Mouse (Mus musculus): Measurements from ENCODE around the gene Grb2. TPM values are rescaled to one million over a fixed set of nuclear protein-coding genes. Genes with fewer than 3 reads are reported as not detected.

Gene Grb2
- total RNA-seq, 1 experiment from 2014 or later = 53.5 TPM

DNA sequence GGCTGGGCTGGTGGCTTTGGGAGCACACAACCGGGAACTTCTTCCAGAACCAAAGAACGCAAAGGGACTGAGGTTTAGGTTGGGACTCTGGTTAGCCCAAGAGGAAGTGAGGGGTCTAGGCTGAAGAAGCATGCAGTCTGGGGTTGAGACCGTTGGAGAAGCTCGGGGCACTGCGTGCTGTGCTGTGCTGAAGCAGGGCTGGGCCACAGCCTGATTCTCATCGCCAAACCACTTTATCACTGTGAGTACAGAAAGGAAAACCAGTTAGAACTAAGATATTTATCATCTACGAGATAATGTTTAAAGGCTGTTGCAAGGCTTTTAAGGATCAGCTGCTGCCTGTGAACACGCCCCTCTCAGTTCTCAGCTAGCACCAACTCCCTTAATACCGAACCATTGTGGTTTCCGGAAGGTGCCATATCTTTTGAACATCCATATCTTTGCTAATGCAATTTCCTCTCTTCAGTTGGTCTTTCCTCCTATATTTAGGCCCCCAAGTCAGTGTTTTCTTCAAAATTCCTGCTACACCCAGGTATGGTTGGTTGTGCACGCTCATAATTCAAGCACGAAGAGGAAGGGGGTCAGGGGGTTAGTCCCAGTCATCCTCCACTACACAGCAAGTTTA is 4.4 kb upstream of the Grb2 start:
- peak; percentile 48 for ATAC-seq (replicated peaks; ENCODE audit: low read depth, poor library complexity, severe bottlenecking)

DNA sequence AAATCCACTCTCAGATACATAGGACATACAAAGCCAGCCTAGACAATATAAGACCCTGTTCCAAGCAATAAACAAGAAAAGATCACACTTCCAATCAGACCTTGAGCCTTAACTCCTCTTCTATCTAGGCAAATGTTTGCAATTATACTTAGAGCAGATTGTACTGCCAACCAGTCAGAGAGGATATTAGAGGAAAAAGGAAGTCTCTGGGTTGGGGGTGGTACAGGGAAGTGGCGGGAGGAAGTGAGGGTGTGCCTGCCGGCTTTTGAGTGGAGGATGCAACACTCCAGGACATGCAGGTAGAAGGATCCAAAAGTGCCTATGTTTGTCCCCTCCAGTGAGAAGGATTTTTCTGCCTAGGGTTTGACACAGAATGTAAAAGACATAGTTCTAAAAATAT is 3.9 kb upstream of the Grb2 start:
- ATAC-seq (replicated peaks; ENCODE audit: low read depth, poor library complexity, severe bottlenecking) = peak; percentile 28

DNA sequence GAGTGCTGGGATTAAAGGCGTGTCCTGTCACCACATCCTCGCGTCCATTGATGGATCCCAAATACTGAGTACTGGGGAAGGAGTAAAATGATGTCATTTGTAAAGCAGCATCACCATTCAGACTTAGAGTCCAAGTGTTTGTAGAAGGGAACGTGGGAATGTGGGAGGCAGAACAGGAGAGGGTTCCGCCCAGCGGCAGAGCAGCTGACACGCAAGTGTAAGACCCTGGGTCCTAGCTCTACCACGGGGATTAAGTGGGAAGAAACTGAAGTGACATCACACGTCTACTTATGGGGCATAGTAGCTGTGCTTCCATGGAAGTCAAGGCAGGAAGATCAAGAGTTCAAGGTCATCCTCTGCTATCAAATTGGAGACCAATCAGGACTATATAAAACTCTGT is 2.7 kb upstream of the Grb2 start:
- no peak for ATAC-seq (replicated peaks; ENCODE audit: low read depth, poor library complexity, severe bottlenecking)

DNA sequence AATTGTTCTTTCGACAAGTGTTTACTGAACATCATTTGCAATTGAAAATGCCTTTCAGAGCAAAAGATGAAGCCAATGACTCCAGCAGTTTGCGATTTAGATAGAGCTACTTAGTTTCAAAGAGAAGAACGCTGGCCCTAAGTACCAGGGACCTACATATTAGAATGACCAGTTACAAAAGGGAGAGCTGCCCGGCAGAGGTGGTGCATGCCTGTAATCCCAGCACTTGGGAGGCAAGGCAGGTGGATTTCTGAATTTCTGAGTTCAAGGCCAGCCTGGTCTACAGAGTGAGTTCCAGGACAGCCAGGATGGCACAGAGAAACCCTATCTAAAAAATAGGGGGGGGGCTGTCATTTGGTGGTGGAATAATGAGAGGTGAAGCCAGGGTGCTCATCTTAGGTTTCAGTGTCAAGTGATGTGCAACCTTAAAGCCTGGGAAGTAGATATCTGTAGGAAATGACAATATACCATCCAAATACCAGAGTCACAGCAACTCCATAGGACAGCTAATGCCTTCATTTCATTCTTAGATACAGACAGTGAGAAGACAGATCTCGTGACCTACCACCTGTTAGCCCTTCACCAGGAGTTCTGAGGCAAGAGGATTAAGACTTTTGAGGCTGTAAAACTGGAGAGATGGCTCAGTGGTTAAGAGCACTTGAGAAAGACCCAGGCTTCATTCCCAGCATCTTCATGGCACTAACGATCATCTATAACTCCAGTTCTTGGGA is 1.6 kb upstream of the Grb2 start:
- ATAC-seq (replicated peaks; ENCODE audit: low read depth, poor library complexity, severe bottlenecking) = no peak

DNA sequence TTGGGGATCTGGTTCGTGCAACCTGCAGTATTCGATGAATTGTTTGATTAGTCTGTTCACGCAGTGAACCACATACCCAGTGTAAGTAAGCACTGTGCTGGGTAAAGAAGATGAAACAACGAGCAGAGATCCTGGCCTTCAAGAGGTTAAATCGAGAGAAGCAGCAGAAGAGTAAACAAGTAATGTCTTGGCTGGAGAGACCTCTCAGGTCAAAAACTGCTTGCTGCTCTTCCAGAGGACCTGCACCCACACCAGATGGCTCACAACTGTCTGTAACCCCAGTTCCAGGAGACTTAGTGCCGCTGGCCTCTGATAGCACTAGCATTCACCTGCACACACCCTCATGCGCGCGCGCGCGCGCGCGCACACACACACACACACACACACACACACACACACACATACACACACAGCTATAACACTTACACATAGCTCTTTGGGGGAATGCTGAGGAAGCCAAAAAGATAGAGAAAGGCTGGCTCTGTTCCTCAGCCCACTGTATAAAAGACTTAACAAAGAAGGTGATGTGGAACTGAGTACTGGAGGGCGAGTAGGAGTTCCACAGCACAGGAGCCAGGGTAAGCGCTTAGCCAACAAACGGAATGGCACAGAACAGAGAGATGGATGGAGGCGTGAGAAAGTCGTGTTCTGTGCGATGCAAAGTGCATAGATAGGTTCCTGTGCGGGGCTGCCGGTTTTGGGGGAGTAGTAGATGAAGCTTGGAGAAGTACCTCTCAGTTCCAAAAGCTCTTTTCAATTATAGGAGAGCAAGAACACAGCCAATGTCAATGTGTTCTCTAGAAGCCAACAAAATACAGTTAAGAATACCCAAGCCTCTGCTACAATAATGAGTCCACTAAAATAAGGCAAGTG is 795 bp upstream of the Grb2 start:
- no peak for ATAC-seq (replicated peaks; ENCODE audit: low read depth, poor library complexity, severe bottlenecking)

DNA sequence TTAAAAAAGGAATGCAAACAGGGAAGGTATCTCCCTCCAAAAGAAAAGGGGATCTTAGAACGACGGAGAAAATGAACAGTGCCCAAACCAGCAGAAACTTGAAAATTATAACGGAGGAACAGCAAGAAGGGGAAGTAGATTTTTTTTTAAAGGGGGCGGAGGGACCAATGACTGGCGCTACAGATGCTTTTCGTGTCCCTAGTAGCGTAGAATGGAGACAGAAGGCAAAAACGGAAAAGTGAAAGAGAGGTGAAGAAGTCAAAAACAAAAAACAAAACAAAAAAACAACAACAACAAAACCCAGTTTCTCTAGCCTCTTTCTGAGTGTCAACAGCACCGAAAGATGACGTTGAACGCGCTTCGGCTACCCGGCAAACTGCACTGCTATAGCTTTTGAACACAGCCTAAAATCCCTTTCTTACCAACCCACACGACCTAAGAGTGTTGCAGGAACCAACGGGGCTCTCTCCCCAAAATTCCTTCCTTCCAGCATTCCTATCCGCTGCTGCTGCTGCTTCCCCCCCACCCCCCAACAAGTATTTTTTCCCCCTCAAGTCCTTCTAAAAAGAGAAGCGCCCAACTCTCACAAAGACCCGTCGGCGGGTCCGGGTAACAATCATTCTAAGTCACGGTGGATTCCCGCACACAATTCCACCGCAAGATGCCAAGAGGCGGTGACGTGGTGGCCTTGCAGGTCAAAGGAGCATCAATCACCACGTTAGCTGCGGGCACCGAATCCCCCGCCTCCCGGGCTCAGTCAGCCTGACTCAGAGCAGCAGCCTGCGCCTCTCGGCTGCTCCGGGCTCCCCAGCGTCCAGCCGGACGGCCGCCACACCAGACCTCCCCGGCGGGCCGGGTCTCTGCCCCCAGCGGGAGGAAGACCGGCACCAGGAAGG is 836 bp downstream of the Grb2 start:
- peak; percentile 29; the same call in 1 of the 2 replicates for ATAC-seq (replicated peaks; ENCODE audit: low read depth, poor library complexity, severe bottlenecking)

DNA sequence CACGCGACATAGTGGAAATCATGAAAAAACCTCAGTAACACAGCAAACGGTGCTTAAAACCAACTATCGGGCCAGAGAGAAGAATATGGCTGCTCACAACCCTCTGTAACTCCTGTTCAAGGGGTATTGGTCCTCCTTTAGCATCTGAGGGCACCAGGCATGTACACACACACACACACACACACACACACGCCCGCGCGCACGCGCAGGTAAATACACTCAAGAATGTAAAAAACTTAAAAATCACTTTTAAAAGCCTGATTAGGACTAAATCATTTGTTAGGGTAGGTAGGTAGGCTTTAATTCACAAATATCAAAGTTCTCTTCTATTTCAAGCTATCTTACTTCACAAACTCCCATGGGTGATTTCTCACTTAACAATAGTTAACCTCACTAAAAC is 1.8 kb downstream of the Grb2 start:
- ATAC-seq (replicated peaks; ENCODE audit: low read depth, poor library complexity, severe bottlenecking) = no peak

DNA sequence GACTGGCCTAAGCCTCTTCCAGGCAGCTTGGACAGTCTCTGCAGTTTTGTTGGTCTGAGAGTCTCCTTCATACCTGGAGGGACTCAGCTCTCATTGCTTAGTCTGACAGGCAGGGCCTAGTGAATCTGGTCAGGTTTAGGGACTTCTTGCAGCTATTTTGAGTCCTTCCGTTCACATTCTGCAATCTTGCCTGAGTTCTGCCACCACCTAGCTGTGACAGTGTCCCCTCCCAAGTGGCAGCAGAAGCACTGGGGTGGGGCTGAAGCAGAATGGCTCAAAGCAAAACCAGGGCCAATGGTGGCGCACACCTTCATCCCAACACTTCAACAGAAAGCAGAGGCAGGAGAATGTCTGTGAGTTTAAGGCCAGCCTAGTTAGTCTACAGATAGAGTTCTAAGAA is 2.8 kb downstream of the Grb2 start:
- ATAC-seq (replicated peaks; ENCODE audit: low read depth, poor library complexity, severe bottlenecking) = no peak

DNA sequence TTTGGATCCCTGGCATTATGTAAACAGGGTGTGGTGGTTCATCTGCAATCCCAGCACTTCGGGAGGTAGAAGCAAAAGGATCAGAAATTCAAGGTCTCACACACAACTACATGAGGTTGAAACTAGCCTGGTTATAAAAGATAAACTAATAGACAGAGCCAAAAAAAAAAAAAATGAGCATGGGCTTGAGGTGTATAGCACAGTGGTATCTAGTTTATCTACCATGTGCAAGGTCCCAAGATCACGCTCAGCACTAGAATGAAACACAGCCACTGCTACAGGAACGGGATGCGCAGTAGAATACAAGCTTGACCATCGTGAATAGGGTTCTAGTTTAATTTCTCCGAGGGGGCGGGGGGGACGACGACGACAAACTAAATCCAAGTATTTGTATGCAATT is 3.7 kb downstream of the Grb2 start:
- ATAC-seq (replicated peaks; ENCODE audit: low read depth, poor library complexity, severe bottlenecking) = no peak

DNA sequence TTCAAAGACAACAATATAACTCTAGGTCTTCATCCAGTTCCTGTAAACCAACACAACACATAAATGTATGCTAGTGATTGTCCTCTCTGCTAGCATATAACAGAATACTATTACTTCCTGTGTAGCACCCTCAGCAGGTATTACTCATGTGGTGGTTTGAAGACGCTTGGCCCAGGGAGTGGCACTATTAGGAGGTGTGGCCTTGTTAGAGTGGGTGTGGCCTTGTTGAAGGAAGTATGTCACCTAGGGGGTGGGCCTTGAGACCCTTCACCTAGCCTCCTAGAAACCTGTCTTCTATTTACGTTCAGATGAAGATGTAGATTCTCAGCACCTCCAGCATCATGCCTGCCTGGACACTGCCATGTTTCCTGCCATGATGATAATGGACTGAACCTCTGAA is 4.9 kb downstream of the Grb2 start:
- ATAC-seq (replicated peaks; ENCODE audit: low read depth, poor library complexity, severe bottlenecking) = no peak

DNA sequence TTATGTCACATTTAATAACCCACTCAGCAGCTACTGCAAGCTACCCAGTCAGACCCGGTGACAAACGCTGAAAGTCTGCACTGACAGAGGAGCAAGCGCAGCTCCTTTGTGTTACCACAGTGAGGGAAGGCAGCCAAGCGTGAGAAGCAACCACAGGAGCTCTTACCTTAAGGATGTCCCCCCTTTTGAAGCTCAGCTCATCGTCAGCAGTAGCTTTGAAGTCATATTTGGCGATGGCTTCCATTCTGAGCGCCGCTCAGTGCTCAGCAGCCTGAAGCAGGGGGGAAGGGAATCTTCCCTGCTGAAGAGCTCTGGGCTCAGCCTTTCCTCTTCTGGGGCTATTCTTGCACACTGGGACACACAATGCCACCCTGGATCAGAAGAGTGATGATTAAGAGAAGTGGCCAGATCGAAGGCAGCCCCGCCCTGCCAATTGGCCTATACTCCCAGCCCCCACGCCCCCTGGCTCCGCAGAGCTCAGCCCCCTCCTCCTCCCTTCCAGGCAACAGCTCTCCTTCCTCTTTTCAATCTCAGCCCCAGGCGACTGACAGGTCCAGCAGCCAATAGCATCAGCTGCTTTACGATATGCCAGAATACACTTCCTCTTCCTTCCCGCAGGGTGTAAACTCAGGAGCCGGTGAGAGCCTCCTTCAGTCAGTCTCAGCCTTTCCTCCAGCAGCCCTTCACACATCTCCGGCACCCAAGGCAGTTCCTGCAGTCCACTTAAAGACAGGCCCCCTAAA is 9.2 kb downstream of the Grb2 start:
- ATAC-seq (replicated peaks; ENCODE audit: low read depth, poor library complexity, severe bottlenecking) = peak; percentile 100

DNA sequence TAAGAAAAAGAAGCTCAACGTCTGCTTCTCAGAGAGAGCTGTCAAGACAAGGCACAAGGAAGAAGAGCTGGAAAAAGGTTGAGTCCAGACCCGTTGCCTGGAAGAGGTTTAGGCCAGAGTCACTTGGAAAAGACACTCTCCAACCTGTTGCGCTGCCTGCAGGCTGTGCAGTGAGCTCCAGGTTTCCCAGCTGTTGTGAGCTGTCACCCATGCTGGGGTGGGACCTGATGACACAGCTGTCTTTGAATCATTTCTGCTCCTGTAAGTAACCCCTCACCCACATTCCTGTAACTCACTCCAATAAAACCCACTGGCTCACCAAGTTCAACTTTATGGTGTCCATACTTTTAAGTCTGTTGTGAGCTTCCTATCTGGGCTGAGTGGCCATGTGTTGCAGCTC is 10.7 kb downstream of the Grb2 start:
- ATAC-seq (replicated peaks; ENCODE audit: low read depth, poor library complexity, severe bottlenecking) = no peak

DNA sequence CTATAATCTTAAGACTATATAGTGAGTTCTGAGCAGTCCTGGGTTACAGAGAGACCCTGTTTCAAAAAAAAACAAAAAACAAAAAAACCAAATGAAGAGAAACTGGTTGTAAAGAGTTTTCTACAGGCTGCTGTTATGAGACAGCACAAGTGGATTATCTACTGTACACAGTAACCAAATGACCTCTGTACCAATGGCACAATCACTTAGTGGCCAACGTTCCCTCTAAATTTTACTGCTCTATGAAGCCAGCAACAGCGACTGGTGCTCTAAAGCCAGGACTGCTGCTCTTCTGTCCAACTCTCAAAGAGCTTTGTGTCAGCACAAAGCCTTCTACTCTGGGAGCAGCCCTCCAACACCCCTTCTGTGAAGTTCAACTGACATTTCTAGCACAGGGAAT is 11.3 kb downstream of the Grb2 start:
- no peak for ATAC-seq (replicated peaks; ENCODE audit: low read depth, poor library complexity, severe bottlenecking)

DNA sequence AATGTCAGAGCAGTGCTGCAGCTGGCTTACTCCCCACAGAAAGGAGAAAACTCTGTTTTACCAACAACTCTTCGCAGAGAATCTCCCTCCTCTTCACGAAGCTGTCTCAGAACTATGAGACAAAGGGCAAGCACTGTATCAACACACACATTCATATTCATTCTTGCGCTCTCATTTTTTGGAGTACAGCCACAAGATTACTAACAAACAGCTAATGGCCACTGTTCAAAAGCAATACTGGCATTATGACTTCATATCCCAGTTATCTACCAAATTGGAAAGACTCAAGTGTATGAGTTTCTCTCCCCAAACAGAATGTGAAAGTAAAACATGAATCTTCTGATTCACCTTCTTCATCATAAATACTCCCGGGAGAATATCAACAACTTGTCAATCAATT is 11.9 kb downstream of the Grb2 start:
- ATAC-seq (replicated peaks; ENCODE audit: low read depth, poor library complexity, severe bottlenecking) = no peak

DNA sequence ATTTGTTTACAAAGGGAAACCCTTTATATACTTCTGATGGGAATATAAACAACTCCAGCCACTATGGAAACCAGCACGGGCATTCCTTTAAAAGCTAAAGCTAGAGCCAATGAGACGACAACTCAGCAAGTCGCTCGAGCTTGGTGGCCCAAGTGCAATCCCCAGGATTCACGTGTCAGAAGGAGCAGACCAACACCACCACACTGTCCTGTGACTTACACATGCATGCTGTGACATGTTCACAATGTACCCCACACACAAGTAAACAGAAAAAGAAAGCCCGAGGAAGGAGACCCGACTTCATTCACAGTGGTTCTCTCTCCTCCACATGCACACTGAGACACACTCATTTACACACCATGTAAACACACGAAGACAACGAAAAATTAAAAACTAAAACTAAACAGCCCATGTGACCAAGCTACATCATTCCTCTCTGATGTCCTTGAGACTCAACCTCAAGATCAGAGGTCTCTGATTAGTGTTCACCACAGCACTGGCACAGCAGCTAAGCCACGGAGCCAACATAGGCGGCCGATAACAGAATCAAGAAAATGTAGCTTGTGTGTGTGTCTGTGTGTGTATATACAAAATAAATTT is 14.3 kb downstream of the Grb2 start:
- no peak for ATAC-seq (replicated peaks; ENCODE audit: low read depth, poor library complexity, severe bottlenecking)

DNA sequence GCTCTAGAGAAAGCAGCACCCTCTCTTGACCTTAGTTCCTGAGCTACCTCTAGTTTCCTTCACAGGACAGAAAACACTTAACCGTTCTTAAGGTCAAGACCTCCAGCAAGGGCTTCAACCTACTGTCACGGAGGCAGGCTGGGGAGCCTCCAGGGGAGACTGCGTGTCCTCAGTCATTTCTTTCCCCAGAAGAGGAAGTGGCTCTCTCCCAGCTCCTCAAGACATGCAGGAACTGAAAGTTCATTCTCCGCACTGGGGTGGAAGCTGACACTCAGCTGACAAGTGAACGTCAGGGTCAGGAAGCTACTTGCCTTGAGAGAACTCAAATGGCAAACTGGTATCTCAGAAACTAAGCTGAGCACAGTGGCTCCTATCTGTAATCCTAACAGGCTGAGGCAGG is 15.6 kb downstream of the Grb2 start:
- ATAC-seq (replicated peaks; ENCODE audit: low read depth, poor library complexity, severe bottlenecking) = peak; percentile 86

DNA sequence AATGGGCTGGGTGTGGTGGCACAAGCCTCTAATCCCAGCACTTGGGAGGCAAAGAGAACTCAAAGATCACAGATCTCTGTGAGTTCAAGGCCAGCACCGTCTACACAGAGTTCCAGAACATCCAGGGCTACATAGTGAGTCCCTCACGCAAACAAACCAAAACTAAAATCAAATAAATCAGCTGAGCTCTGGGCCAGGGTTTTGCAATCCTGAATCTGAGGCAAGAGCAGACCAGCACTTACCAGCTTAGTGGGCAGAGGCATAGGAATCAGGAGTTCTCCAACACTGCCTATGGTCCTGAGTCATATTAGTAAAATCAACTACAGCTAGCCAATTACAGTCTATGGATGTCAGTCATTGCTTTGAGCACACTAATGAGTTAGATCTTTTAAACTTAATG is 16.4 kb downstream of the Grb2 start:
- ATAC-seq (replicated peaks; ENCODE audit: low read depth, poor library complexity, severe bottlenecking) = no peak

DNA sequence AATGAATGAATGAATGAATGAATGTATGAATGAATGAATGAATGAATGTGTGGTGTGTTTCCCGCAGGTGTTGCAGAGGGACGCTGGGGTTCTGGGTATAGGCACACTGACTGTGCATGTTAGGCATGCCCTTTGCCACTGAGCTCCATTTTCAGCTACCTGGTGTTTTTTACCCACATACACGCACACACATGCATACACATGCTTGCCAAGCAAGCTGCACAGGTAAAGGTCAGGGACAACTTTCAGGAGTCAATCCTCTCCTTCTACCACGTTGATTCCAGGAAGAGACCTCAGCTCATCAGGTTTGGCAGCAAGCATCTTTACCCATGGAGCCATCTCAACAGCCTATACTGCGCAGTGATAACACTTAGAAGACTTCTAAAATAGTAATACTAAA is 16.9 kb downstream of the Grb2 start:
- no peak for ATAC-seq (replicated peaks; ENCODE audit: low read depth, poor library complexity, severe bottlenecking)

DNA sequence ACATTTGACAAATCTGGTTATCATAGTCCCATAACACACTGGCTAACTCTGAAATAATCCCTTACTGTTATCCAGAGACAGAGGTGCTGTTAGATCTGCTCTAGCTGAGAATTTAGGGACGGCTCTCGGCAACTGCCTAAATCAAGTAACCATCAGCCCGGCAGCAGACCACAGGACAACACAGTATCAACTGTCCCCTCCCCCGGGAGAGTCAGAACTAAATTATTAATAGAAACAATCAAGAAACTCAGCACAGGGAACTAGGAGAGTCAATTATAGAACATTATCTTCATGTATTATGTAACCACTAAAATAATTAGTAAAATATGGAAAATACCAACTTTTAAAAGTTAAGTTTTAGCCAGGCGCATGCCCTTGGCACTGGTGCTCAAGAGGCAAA is 17.4 kb downstream of the Grb2 start:
- ATAC-seq (replicated peaks; ENCODE audit: low read depth, poor library complexity, severe bottlenecking) = no peak
